Mouse (Mus musculus): ENCODE measurements around the gene Ell2. TPM values are rescaled to one million over a fixed set of nuclear protein-coding genes. Genes with fewer than 3 reads are reported as not detected.
A peak's percentile ranks its signal among the peaks of the same experiment; 100 is the strongest.

The Ell2 gene
- polyA plus RNA-seq, 1 experiment from 2014 or later: 3.9 TPM

GRCm38 (mm10) chr13:75738957-75739356 is 32.4 kb downstream of the Ell2 start:
- H3K27ac ChIP-seq (ENCODE audit: low read depth, low read length): no peak overlapping the region
- H3K4me2 ChIP-seq (replicated peaks; ENCODE audit: low read depth, low read length): no peak overlapping the region
- peak; percentile 57 for ATAC-seq (ENCODE audit: low FRiP score, low TSS enrichment)
- WGBS: 34% methylated on average over 3 of the region's 3 CpGs
- no peaks in the 10 kb centered on the region for H3K27me3 ChIP-seq (ENCODE audit: control insufficient read depth, insufficient read depth, low read length)
- no peak overlapping the region for H3K9ac ChIP-seq (ENCODE audit: low read depth, low read length)
- H3K4me3 ChIP-seq (ENCODE audit: low read length): no peak overlapping the region
- H3K36me3 ChIP-seq (ENCODE audit: control insufficient read depth, insufficient read depth, low read length): no peaks in the 10 kb centered on the region
- H3K4me1 ChIP-seq (ENCODE audit: control insufficient read depth, insufficient read depth, low read length): 0 out of 2 replicates have a peak, but pooled peaks cover 5% of the 10 kb centered on the region
- H3K9me3 ChIP-seq (ENCODE audit: control insufficient read depth, low read length): no peaks in the 10 kb centered on the region

GRCm38 (mm10) chr13:75740018-75740417 is 33.5 kb downstream of the Ell2 start:
- H3K27me3 ChIP-seq (ENCODE audit: control insufficient read depth, insufficient read depth, low read length): no peaks in the 10 kb centered on the region
- no peak for ATAC-seq (ENCODE audit: low FRiP score, low TSS enrichment)
- no peak overlapping the region for H3K4me2 ChIP-seq (replicated peaks; ENCODE audit: low read depth, low read length)
- H3K9ac ChIP-seq (ENCODE audit: low read depth, low read length): no peak overlapping the region
- no peak overlapping the region for H3K27ac ChIP-seq (ENCODE audit: low read depth, low read length)
- H3K36me3 ChIP-seq (ENCODE audit: control insufficient read depth, insufficient read depth, low read length): no peaks in the 10 kb centered on the region
- 65% methylated on average over 3 of the region's 3 CpGs for WGBS
- H3K4me3 ChIP-seq (ENCODE audit: low read length): no peak overlapping the region
- 0 out of 2 replicates have a peak, but pooled peaks cover 5% of the 10 kb centered on the region for H3K4me1 ChIP-seq (ENCODE audit: control insufficient read depth, insufficient read depth, low read length)
- no peaks in the 10 kb centered on the region for H3K9me3 ChIP-seq (ENCODE audit: control insufficient read depth, low read length)

GRCm38 (mm10) chr13:75741119-75741518 is 34.6 kb downstream of the Ell2 start:
- H3K27ac ChIP-seq (ENCODE audit: low read depth, low read length): no peak overlapping the region
- H3K9me3 ChIP-seq (ENCODE audit: control insufficient read depth, low read length): no peaks in the 10 kb centered on the region
- H3K27me3 ChIP-seq (ENCODE audit: control insufficient read depth, insufficient read depth, low read length): no peaks in the 10 kb centered on the region
- H3K9ac ChIP-seq (ENCODE audit: low read depth, low read length): no peak overlapping the region
- H3K4me1 ChIP-seq (ENCODE audit: control insufficient read depth, insufficient read depth, low read length): 0 out of 2 replicates have a peak, but pooled peaks cover 5% of the 10 kb centered on the region
- WGBS: 91% methylated on average over 3 of the region's 3 CpGs
- no peak overlapping the region for H3K4me2 ChIP-seq (replicated peaks; ENCODE audit: low read depth, low read length)
- H3K36me3 ChIP-seq (ENCODE audit: control insufficient read depth, insufficient read depth, low read length): no peaks in the 10 kb centered on the region
- no peak overlapping the region for H3K4me3 ChIP-seq (ENCODE audit: low read length)
- ATAC-seq (ENCODE audit: low FRiP score, low TSS enrichment): no peak

- no peak overlapping the region for H3K4me3 ChIP-seq (ENCODE audit: low read length)
- 0 out of 2 replicates have a peak, but pooled peaks cover 5% of the 10 kb centered on the region for H3K4me1 ChIP-seq (ENCODE audit: control insufficient read depth, insufficient read depth, low read length)
- H3K27me3 ChIP-seq (ENCODE audit: control insufficient read depth, insufficient read depth, low read length): no peaks in the 10 kb centered on the region
- H3K9me3 ChIP-seq (ENCODE audit: control insufficient read depth, low read length): no peaks in the 10 kb centered on the region
- 80% methylated on average over 12 of the region's 12 CpGs for WGBS
- no peak for ATAC-seq (ENCODE audit: low FRiP score, low TSS enrichment)
- no peak overlapping the region for H3K9ac ChIP-seq (ENCODE audit: low read depth, low read length)
- no peaks in the 10 kb centered on the region for H3K36me3 ChIP-seq (ENCODE audit: control insufficient read depth, insufficient read depth, low read length)
- H3K27ac ChIP-seq (ENCODE audit: low read depth, low read length): no peak overlapping the region
- H3K4me2 ChIP-seq (replicated peaks; ENCODE audit: low read depth, low read length): no peak overlapping the region
Observed at GRCm38 (mm10) chr13:75741736-75742729, 35.5 kb downstream of the Ell2 start.

GRCm38 (mm10) chr13:75742970-75743369 is 36.4 kb downstream of the Ell2 start:
- no peaks in the 10 kb centered on the region for H3K36me3 ChIP-seq (ENCODE audit: control insufficient read depth, insufficient read depth, low read length)
- 0 out of 2 replicates have a peak, but pooled peaks cover 5% of the 10 kb centered on the region for H3K4me1 ChIP-seq (ENCODE audit: control insufficient read depth, insufficient read depth, low read length)
- H3K27me3 ChIP-seq (ENCODE audit: control insufficient read depth, insufficient read depth, low read length): no peaks in the 10 kb centered on the region
- WGBS: 92% methylated on average over 3 of the region's 3 CpGs
- no peak overlapping the region for H3K4me2 ChIP-seq (replicated peaks; ENCODE audit: low read depth, low read length)
- no peak overlapping the region for H3K9ac ChIP-seq (ENCODE audit: low read depth, low read length)
- ATAC-seq (ENCODE audit: low FRiP score, low TSS enrichment): no peak
- H3K9me3 ChIP-seq (ENCODE audit: control insufficient read depth, low read length): no peaks in the 10 kb centered on the region
- no peak overlapping the region for H3K27ac ChIP-seq (ENCODE audit: low read depth, low read length)
- no peak overlapping the region for H3K4me3 ChIP-seq (ENCODE audit: low read length)

- Histone ChIP-seq H3K4me2 (replicated peaks; ENCODE audit: low read depth, low read length) (no peak overlapping the region), H3K4me1 (ENCODE audit: control insufficient read depth, insufficient read depth, low read length) (0 out of 2 replicates have a peak, but pooled peaks cover 2% of the 10 kb centered on the region), H3K9me3 (ENCODE audit: control insufficient read depth, low read length) (no peaks in the 10 kb centered on the region), H3K9ac (ENCODE audit: low read depth, low read length) (no peak overlapping the region), H3K27me3 (ENCODE audit: control insufficient read depth, insufficient read depth, low read length) (no peaks in the 10 kb centered on the region), H3K36me3 (ENCODE audit: control insufficient read depth, insufficient read depth, low read length) (no peaks in the 10 kb centered on the region), H3K27ac (ENCODE audit: low read depth, low read length) (no peak overlapping the region), H3K4me3 (ENCODE audit: low read length) (no peak overlapping the region)
- 83% methylated on average over 4 of the region's 4 CpGs for WGBS
- ATAC-seq (ENCODE audit: low FRiP score, low TSS enrichment): no peak
Observed at GRCm38 (mm10) chr13:75744065-75744464, 37.5 kb downstream of the Ell2 start.

GRCm38 (mm10) chr13:75745328-75745727 is 38.8 kb downstream of the Ell2 start:
- Histone ChIP-seq H3K4me1 (ENCODE audit: control insufficient read depth, insufficient read depth, low read length) (no peaks in the 10 kb centered on the region), H3K27ac (ENCODE audit: low read depth, low read length) (no peak overlapping the region), H3K36me3 (ENCODE audit: control insufficient read depth, insufficient read depth, low read length) (no peaks in the 10 kb centered on the region), H3K9ac (ENCODE audit: low read depth, low read length) (no peak overlapping the region), H3K27me3 (ENCODE audit: control insufficient read depth, insufficient read depth, low read length) (no peaks in the 10 kb centered on the region), H3K4me3 (ENCODE audit: low read length) (no peak overlapping the region), H3K4me2 (replicated peaks; ENCODE audit: low read depth, low read length) (no peak overlapping the region), H3K9me3 (ENCODE audit: control insufficient read depth, low read length) (no peaks in the 10 kb centered on the region)
- ATAC-seq (ENCODE audit: low FRiP score, low TSS enrichment): no peak

GRCm38 (mm10) chr13:75747265-75747664 is 40.7 kb downstream of the Ell2 start:
- ATAC-seq (ENCODE audit: low FRiP score, low TSS enrichment): no peak
- Histone ChIP-seq H3K9me3 (ENCODE audit: control insufficient read depth, low read length) (no peaks in the 10 kb centered on the region), H3K27ac (ENCODE audit: low read depth, low read length) (no peak overlapping the region), H3K36me3 (ENCODE audit: control insufficient read depth, insufficient read depth, low read length) (no peaks in the 10 kb centered on the region), H3K9ac (ENCODE audit: low read depth, low read length) (no peak overlapping the region), H3K4me1 (ENCODE audit: control insufficient read depth, insufficient read depth, low read length) (no peaks in the 10 kb centered on the region), H3K4me2 (replicated peaks; ENCODE audit: low read depth, low read length) (no peak overlapping the region), H3K27me3 (ENCODE audit: control insufficient read depth, insufficient read depth, low read length) (no peaks in the 10 kb centered on the region), H3K4me3 (ENCODE audit: low read length) (no peak overlapping the region)
- WGBS: 89% methylated on average over 3 of the region's 3 CpGs

GRCm38 (mm10) chr13:75748685-75749084 is 42.1 kb downstream of the Ell2 start:
- no peak for ATAC-seq (ENCODE audit: low FRiP score, low TSS enrichment)
- H3K4me2 ChIP-seq (replicated peaks; ENCODE audit: low read depth, low read length): no peak overlapping the region
- H3K9me3 ChIP-seq (ENCODE audit: control insufficient read depth, low read length): no peaks in the 10 kb centered on the region
- no peaks in the 10 kb centered on the region for H3K36me3 ChIP-seq (ENCODE audit: control insufficient read depth, insufficient read depth, low read length)
- no peaks in the 10 kb centered on the region for H3K4me1 ChIP-seq (ENCODE audit: control insufficient read depth, insufficient read depth, low read length)
- 95% methylated on average over 7 of the region's 7 CpGs for WGBS
- no peak overlapping the region for H3K27ac ChIP-seq (ENCODE audit: low read depth, low read length)
- H3K9ac ChIP-seq (ENCODE audit: low read depth, low read length): no peak overlapping the region
- H3K27me3 ChIP-seq (ENCODE audit: control insufficient read depth, insufficient read depth, low read length): no peaks in the 10 kb centered on the region
- H3K4me3 ChIP-seq (ENCODE audit: low read length): no peak overlapping the region

All from kidney, embryonic 14.5 days (tissue).